Mouse (Mus musculus) small intestine, adult 2 months (tissue): ENCODE measurements around the gene Gtf2ird1.

Experiments used
- CTCF ChIP-seq: fragments of 200-500 bp; IDR thresholded peaks from 2 replicates; pipeline ENCODE4 v1.5.1; 2012; ENCODE audit warnings: low read depth, mild to moderate bottlenecking, control low read depth, inconsistent platforms, low read length, moderate library complexity, mixed read lengths; ENCODE audit not compliant: insufficient replicate concordance, insufficient read length; ENCODE audit errors: extremely low read depth
- POLR2A ChIP-seq: fragments of 200-500 bp; IDR thresholded peaks from 2 replicates; pipeline ENCODE4 v1.6.1; 2012; ENCODE audit warnings: low read depth, mild to moderate bottlenecking, control low read depth, inconsistent platforms, low read length, moderate library complexity

DNA sequence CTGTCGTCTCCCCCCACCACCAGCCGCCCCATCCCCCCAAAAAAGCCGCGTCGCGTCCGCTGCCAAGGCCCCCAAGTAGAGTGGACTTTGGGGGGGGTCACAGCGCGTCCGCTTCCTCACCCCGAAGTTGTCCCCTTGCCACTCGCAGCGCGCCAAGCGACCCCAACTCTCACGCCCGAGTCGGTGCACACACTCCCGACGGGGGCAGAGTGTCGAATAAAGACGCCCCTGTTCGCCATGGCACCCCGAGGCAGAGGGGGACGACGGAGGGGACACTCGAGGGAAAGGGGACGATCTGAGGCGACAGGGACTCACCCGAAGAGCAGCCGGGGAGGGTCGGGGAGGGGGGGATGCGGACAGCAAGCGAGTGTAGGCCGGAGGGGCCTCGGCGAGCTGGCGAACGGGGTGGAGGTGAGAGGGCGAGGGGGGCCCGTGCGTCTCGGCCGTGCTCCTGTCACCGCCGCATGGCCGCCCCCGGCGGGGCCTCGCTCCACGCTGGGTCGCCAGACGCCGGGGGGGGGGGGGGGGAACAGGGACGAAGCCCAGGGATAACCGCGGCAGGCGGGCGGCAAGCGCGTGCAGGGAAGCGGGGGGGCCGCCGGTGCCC lies 142.3 kb downstream of the Gtf2ird1 start:
- TF ChIP-seq CTCF (no peak), POLR2A (no peak)
